ENCODE assay signal across 16 mouse cellular contexts in genomic region chr11:96334002-96334364, GRCm38 (mm10). TPM values are rescaled to one million over a fixed set of nuclear protein-coding genes. Genes with fewer than 3 reads are reported as not detected.
DNase-seq lines count a peak whose midpoint lies in the region; ATAC-seq and TF ChIP-seq lines count a peak whose summit lies in the region.
"Had no signal": no experiment of that assay in that cellular context is flagged by ENCODE, and none has a peak within 500 bp of the region (broad histone marks: within the 10 kb centered on the region; RNA-seq: fewer than 3 reads in every experiment).

No protein-coding gene starts in this region.

- H3K4me2 ChIP-seq in liver, embryonic 12.5 days, result 0 out of 2 replicates have a peak overlapping the region, but pooled peaks have one; percentile 47
- no peak overlapping the region for H3K4me2 ChIP-seq in liver, postnatal 0 days (ENCODE audit: low read depth, low read length)
- H3K4me2 ChIP-seq in intestine, embryonic 15.5 days (replicated peaks), result peak overlapping the region; percentile 72
- peak overlapping the region; percentile 61 for H3K4me2 ChIP-seq in stomach, embryonic 15.5 days
- H3K4me2 ChIP-seq in forebrain, embryonic 14.5 days (ENCODE audit: low read length), result no peak overlapping the region
- H3K4me2 ChIP-seq: embryonic facial prominence, embryonic 15.5 days had no signal

- peak; percentile 15 for DNase-seq in adrenal gland, adult 2 months
- no peak for DNase-seq in adrenal gland, postnatal 4 days (ENCODE audit: low spot score in 2 of 2)
- no peak for DNase-seq in liver, postnatal 0 days
- DNase-seq in forebrain, embryonic 14.5 days (ENCODE audit: low spot score), result no peak
- DNase-seq in spleen, adult 12 weeks (ENCODE audit: low spot score), result no peak
- DNase-seq: cerebellum, postnatal 14 days; heart, adult 18-20 months; left cerebral cortex, postnatal 4 days had no signal

- no peaks in the 10 kb centered on the region for H3K9me3 ChIP-seq in liver, embryonic 12.5 days (replicated peaks)
- H3K9me3 ChIP-seq in liver, postnatal 0 days (ENCODE audit: low read length), result no peaks in the 10 kb centered on the region
- H3K9me3 ChIP-seq in intestine, embryonic 15.5 days, result no peaks in the 10 kb centered on the region
- no peaks in the 10 kb centered on the region for H3K9me3 ChIP-seq in stomach, embryonic 15.5 days
- H3K9me3 ChIP-seq in forebrain, embryonic 14.5 days (replicated peaks; ENCODE audit: control insufficient read depth, low read length), result no peaks in the 10 kb centered on the region
- H3K9me3 ChIP-seq: embryonic facial prominence, embryonic 15.5 days had no signal

- H3K27ac ChIP-seq in liver, embryonic 12.5 days, result peak overlapping the region; percentile 10; the same call in 1 of the 2 replicates
- H3K27ac ChIP-seq in liver, postnatal 0 days (ENCODE audit: low read depth), result no peak overlapping the region
- H3K27ac ChIP-seq in intestine, embryonic 15.5 days, result peak overlapping the region; percentile 92
- peak overlapping the region; percentile 93 for H3K27ac ChIP-seq in stomach, embryonic 15.5 days
- H3K27ac ChIP-seq in forebrain, embryonic 14.5 days (ENCODE audit: low read depth, low read length), result no peak overlapping the region
- H3K27ac ChIP-seq: embryonic facial prominence, embryonic 15.5 days had no signal

- no peak overlapping the region for H3K9ac ChIP-seq in liver, embryonic 12.5 days
- H3K9ac ChIP-seq in liver, postnatal 0 days (replicated peaks), result no peak overlapping the region
- peak overlapping the region; percentile 66; the same call in 1 of the 2 replicates for H3K9ac ChIP-seq in intestine, embryonic 15.5 days
- H3K9ac ChIP-seq in stomach, embryonic 15.5 days, result peak overlapping the region; percentile 16
- H3K9ac ChIP-seq in forebrain, embryonic 14.5 days (ENCODE audit: low read length), result no peak overlapping the region
- H3K9ac ChIP-seq: embryonic facial prominence, embryonic 15.5 days had no signal

- no peaks in the 10 kb centered on the region for H3K36me3 ChIP-seq in liver, embryonic 12.5 days
- H3K36me3 ChIP-seq in liver, postnatal 0 days (replicated peaks; ENCODE audit: insufficient read depth, low read length), result no peaks in the 10 kb centered on the region
- no peaks in the 10 kb centered on the region for H3K36me3 ChIP-seq in intestine, embryonic 15.5 days
- H3K36me3 ChIP-seq in stomach, embryonic 15.5 days, result no peaks in the 10 kb centered on the region
- no peaks in the 10 kb centered on the region for H3K36me3 ChIP-seq in forebrain, embryonic 14.5 days (ENCODE audit: control insufficient read depth, insufficient read depth, low read length)
- H3K36me3 ChIP-seq: embryonic facial prominence, embryonic 15.5 days had no signal

- no peak for TF ChIP-seq EP300 in liver, postnatal 0 days (IDR thresholded peaks at IDR 0.05; ENCODE audit: low read depth)

- WGBS in liver, embryonic 12.5 days (ENCODE audit: insufficient replicate concordance), result 35% methylated on average over 2 of the region's 2 CpGs
- 39% methylated on average over 2 of the region's 2 CpGs for WGBS in liver, postnatal 0 days (ENCODE audit: insufficient replicate concordance)
- WGBS in intestine, embryonic 15.5 days, result 5% methylated on average over 2 of the region's 2 CpGs
- 12% methylated on average over 2 of the region's 2 CpGs for WGBS in stomach, embryonic 15.5 days
- WGBS in forebrain, embryonic 14.5 days, result 0% methylated on average over 2 of the region's 2 CpGs

- no peak for TF ChIP-seq CTCF in liver, postnatal 0 days (IDR thresholded peaks at IDR 0.05; ENCODE audit: low read depth)

- H3K27me3 ChIP-seq in liver, embryonic 12.5 days (replicated peaks), result peaks cover 99% of the 10 kb centered on the region
- H3K27me3 ChIP-seq in liver, postnatal 0 days (ENCODE audit: insufficient read depth, low read length), result peaks cover 75% of the 10 kb centered on the region
- H3K27me3 ChIP-seq in intestine, embryonic 15.5 days (replicated peaks), result peaks cover 6% of the 10 kb centered on the region; the same call in 1 of the 2 replicates
- peaks cover 11% of the 10 kb centered on the region; the same call in 1 of the 2 replicates for H3K27me3 ChIP-seq in stomach, embryonic 15.5 days (replicated peaks)
- H3K27me3 ChIP-seq in forebrain, embryonic 14.5 days (replicated peaks; ENCODE audit: control insufficient read depth, insufficient read depth, low read length), result peaks cover 100% of the 10 kb centered on the region

- no peak for ATAC-seq in liver, embryonic 12.5 days
- no peak for ATAC-seq in liver, postnatal 0 days
- no peak for ATAC-seq in intestine, embryonic 15.5 days
- ATAC-seq in stomach, embryonic 15.5 days (ENCODE audit: insufficient read depth, low FRiP score, low read depth), result no peak
- no peak for ATAC-seq in forebrain, embryonic 14.5 days

- no peaks in the 10 kb centered on the region for H3K4me1 ChIP-seq in liver, embryonic 12.5 days
- H3K4me1 ChIP-seq in liver, postnatal 0 days (ENCODE audit: insufficient read depth), result 0 out of 2 replicates have a peak, but pooled peaks cover 3% of the 10 kb centered on the region
- H3K4me1 ChIP-seq in intestine, embryonic 15.5 days (replicated peaks), result peaks cover 88% of the 10 kb centered on the region
- peaks cover 67% of the 10 kb centered on the region for H3K4me1 ChIP-seq in stomach, embryonic 15.5 days
- no peaks in the 10 kb centered on the region for H3K4me1 ChIP-seq in forebrain, embryonic 14.5 days (ENCODE audit: control insufficient read depth, insufficient read depth, low read length)

- no peak overlapping the region for H3K4me3 ChIP-seq in liver, embryonic 12.5 days
- no peak overlapping the region for H3K4me3 ChIP-seq in liver, postnatal 0 days (ENCODE audit: low read depth, low read length)
- peak overlapping the region; percentile 46 for H3K4me3 ChIP-seq in intestine, embryonic 15.5 days (replicated peaks)
- H3K4me3 ChIP-seq in stomach, embryonic 15.5 days (replicated peaks), result peak overlapping the region; percentile 50
- H3K4me3 ChIP-seq in forebrain, embryonic 14.5 days (ENCODE audit: low read depth, low read length), result no peak overlapping the region
- H3K4me3 ChIP-seq: embryonic facial prominence, embryonic 15.5 days had no signal

RNA-seq across cellular contexts. Expression of gene Hoxb3, which starts 10.9 kb away (rescaled TPM):
- 10 to 100 TPM; 20.1 to 21.9 TPM for total RNA-seq in adrenal gland, adult 2 months (2021)
- 89.4 and 94.9 TPM in 2 replicates for polyA plus RNA-seq in adrenal gland, adult 2 months (2012; rRNA removed)
- 10 to 100 TPM; 40.5 to 44.5 TPM for total RNA-seq in adrenal gland, postnatal 4 days (2021)
- polyA plus RNA-seq in liver, embryonic 12.5 days (2016; fragmentation: Nextera tagmentation; extraction: Ambion mirVana), result 0.31 and 0.36 TPM in 2 replicates
- polyA plus RNA-seq in liver, postnatal 0 days (2015; fragmentation: Nextera tagmentation; extraction: Ambion mirVana), result 0.19 and 0.26 TPM in 2 replicates
- polyA plus RNA-seq in intestine, embryonic 15.5 days (2015; fragmentation: Nextera tagmentation; extraction: Ambion mirVana), result 1.8 and 2.7 TPM in 2 replicates
- 2.5 and 2.7 TPM in 2 replicates for polyA plus RNA-seq in stomach, embryonic 15.5 days (2015; fragmentation: Nextera tagmentation; extraction: Ambion mirVana)
- not detected in 2 replicates for polyA plus RNA-seq in forebrain, embryonic 14.5 days (2014; fragmentation: Nextera tagmentation; extraction: Ambion mirVana)
- total RNA-seq: left cerebral cortex, postnatal 4 days had no signal
- polyA plus RNA-seq: frontal cortex, adult 2 months had no signal

RNA-seq across cellular contexts. Expression of gene Hoxb4, which starts 15.9 kb away (rescaled TPM):
- total RNA-seq in adrenal gland, adult 2 months (2021), result 10 to 100 TPM; 16.7 to 21.8 TPM
- 27.9 and 30.0 TPM in 2 replicates for polyA plus RNA-seq in adrenal gland, adult 2 months (2012; rRNA removed)
- 10 to 100 TPM; 19.8 to 22.0 TPM for total RNA-seq in adrenal gland, postnatal 4 days (2021)
- polyA plus RNA-seq in liver, embryonic 12.5 days (2016; fragmentation: Nextera tagmentation; extraction: Ambion mirVana), result 0.62 and 0.66 TPM in 2 replicates
- polyA plus RNA-seq in liver, postnatal 0 days (2015; fragmentation: Nextera tagmentation; extraction: Ambion mirVana), result 0.22 and 0.27 TPM in 2 replicates
- polyA plus RNA-seq in intestine, embryonic 15.5 days (2015; fragmentation: Nextera tagmentation; extraction: Ambion mirVana), result 2.8 and 3.2 TPM in 2 replicates
- polyA plus RNA-seq in stomach, embryonic 15.5 days (2015; fragmentation: Nextera tagmentation; extraction: Ambion mirVana), result 3.4 and 3.6 TPM in 2 replicates
- not detected in 2 replicates for polyA plus RNA-seq in forebrain, embryonic 14.5 days (2014; fragmentation: Nextera tagmentation; extraction: Ambion mirVana)
- total RNA-seq: left cerebral cortex, postnatal 4 days had no signal
- polyA plus RNA-seq: frontal cortex, adult 2 months had no signal

RNA-seq across cellular contexts. Expression of gene Hoxb2, which starts 16.3 kb away (rescaled TPM):
- total RNA-seq in adrenal gland, adult 2 months (2021), result 10 to 100 TPM; 18.7 to 22.6 TPM
- polyA plus RNA-seq in adrenal gland, adult 2 months (2012; rRNA removed), result 69.6 and 86.1 TPM in 2 replicates
- 10 to 100 TPM; 21.0 to 26.0 TPM for total RNA-seq in adrenal gland, postnatal 4 days (2021)
- 4.4 and 4.6 TPM in 2 replicates for polyA plus RNA-seq in liver, embryonic 12.5 days (2016; fragmentation: Nextera tagmentation; extraction: Ambion mirVana)
- 0.67 and 1.1 TPM in 2 replicates for polyA plus RNA-seq in liver, postnatal 0 days (2015; fragmentation: Nextera tagmentation; extraction: Ambion mirVana)
- polyA plus RNA-seq in intestine, embryonic 15.5 days (2015; fragmentation: Nextera tagmentation; extraction: Ambion mirVana), result 17.7 and 19.8 TPM in 2 replicates
- 20.3 and 21.0 TPM in 2 replicates for polyA plus RNA-seq in stomach, embryonic 15.5 days (2015; fragmentation: Nextera tagmentation; extraction: Ambion mirVana)
- polyA plus RNA-seq in forebrain, embryonic 14.5 days (2014; fragmentation: Nextera tagmentation; extraction: Ambion mirVana), result not detected in 2 replicates
- total RNA-seq: left cerebral cortex, postnatal 4 days; monocyte, adult 5-6 weeks had no signal
- polyA plus RNA-seq: frontal cortex, adult 2 months had no signal

RNA-seq across cellular contexts. Expression of gene Hoxb5, which starts 30.8 kb away (rescaled TPM):
- total RNA-seq in adrenal gland, adult 2 months (2021), result 10 to 100 TPM; 15.2 to 31.6 TPM
- polyA plus RNA-seq in adrenal gland, adult 2 months (2012; rRNA removed), result 43.4 and 45.6 TPM in 2 replicates
- total RNA-seq in adrenal gland, postnatal 4 days (2021), result 10 to 100 TPM; 26.5 to 27.8 TPM
- polyA plus RNA-seq in liver, embryonic 12.5 days (2016; fragmentation: Nextera tagmentation; extraction: Ambion mirVana), result 1.3 and 1.5 TPM in 2 replicates
- polyA plus RNA-seq in liver, postnatal 0 days (2015; fragmentation: Nextera tagmentation; extraction: Ambion mirVana), result 0.75 and 0.91 TPM in 2 replicates
- 27.2 and 31.3 TPM in 2 replicates for polyA plus RNA-seq in intestine, embryonic 15.5 days (2015; fragmentation: Nextera tagmentation; extraction: Ambion mirVana)
- polyA plus RNA-seq in stomach, embryonic 15.5 days (2015; fragmentation: Nextera tagmentation; extraction: Ambion mirVana), result 17.6 and 17.9 TPM in 2 replicates
- 0.15 TPM in 1 of 2 replicates, not detected in the other for polyA plus RNA-seq in forebrain, embryonic 14.5 days (2014; fragmentation: Nextera tagmentation; extraction: Ambion mirVana)
- total RNA-seq: left cerebral cortex, postnatal 4 days; monocyte, adult 5-6 weeks had no signal
- polyA plus RNA-seq: embryonic facial prominence, embryonic 15.5 days; frontal cortex, adult 2 months had no signal

RNA-seq across cellular contexts. Expression of gene Hoxb1, which starts 31.6 kb away (rescaled TPM):
- total RNA-seq in adrenal gland, adult 2 months (2021), result not detected
- not detected in 2 replicates for polyA plus RNA-seq in adrenal gland, adult 2 months (2012; rRNA removed)
- total RNA-seq in adrenal gland, postnatal 4 days (2021), result not detected
- 0.14 and 0.22 TPM in 2 replicates for polyA plus RNA-seq in liver, embryonic 12.5 days (2016; fragmentation: Nextera tagmentation; extraction: Ambion mirVana)
- polyA plus RNA-seq in liver, postnatal 0 days (2015; fragmentation: Nextera tagmentation; extraction: Ambion mirVana), result not detected in 2 replicates
- polyA plus RNA-seq in intestine, embryonic 15.5 days (2015; fragmentation: Nextera tagmentation; extraction: Ambion mirVana), result 0.30 TPM in 1 of 2 replicates, not detected in the other
- 0.10 TPM in 1 of 2 replicates, not detected in the other for polyA plus RNA-seq in stomach, embryonic 15.5 days (2015; fragmentation: Nextera tagmentation; extraction: Ambion mirVana)
- not detected in 2 replicates for polyA plus RNA-seq in forebrain, embryonic 14.5 days (2014; fragmentation: Nextera tagmentation; extraction: Ambion mirVana)
- total RNA-seq: heart, adult 18-20 months; left cerebral cortex, postnatal 4 days; megakaryocyte progenitor cell, adult 5-6 weeks; monocyte, adult 5-6 weeks had no signal
- polyA plus RNA-seq: embryonic facial prominence, embryonic 15.5 days; frontal cortex, adult 2 months; large intestine, adult 2 months had no signal

Comparison
In these comparisons a context has a peak if more than half of its experiments do, and no peak if none do; other contexts are left out.
1. H3K27ac ChIP-seq: peak in liver, embryonic 12.5 days (single experiment), intestine, embryonic 15.5 days (single experiment) and stomach, embryonic 15.5 days (single experiment); none in liver, postnatal 0 days (single experiment) and forebrain, embryonic 14.5 days (single experiment).
2. H3K4me2 ChIP-seq: peak in liver, embryonic 12.5 days (single experiment), intestine, embryonic 15.5 days (single experiment) and stomach, embryonic 15.5 days (single experiment); none in liver, postnatal 0 days (single experiment) and forebrain, embryonic 14.5 days (single experiment).
3. H3K4me3 ChIP-seq: peak in intestine, embryonic 15.5 days (single experiment) and stomach, embryonic 15.5 days (single experiment); none in liver, embryonic 12.5 days (single experiment), liver, postnatal 0 days (single experiment) and forebrain, embryonic 14.5 days (single experiment).
4. H3K9ac ChIP-seq: peak in intestine, embryonic 15.5 days (single experiment) and stomach, embryonic 15.5 days (single experiment); none in liver, embryonic 12.5 days (single experiment), liver, postnatal 0 days (single experiment) and forebrain, embryonic 14.5 days (single experiment).
5. RNA of gene Hoxb3, which starts 10.9 kb away (polyA plus RNA-seq): 89.4 to 94.9 TPM in adrenal gland, adult 2 months; 1.8 to 2.7 TPM in intestine, embryonic 15.5 days, 2.5 to 2.7 TPM in stomach, embryonic 15.5 days, 0.31 to 0.36 TPM in liver, embryonic 12.5 days, 0.19 to 0.26 TPM in liver, postnatal 0 days and not detected in forebrain, embryonic 14.5 days; every median in the first group is over 10 times any median in the second.